Mouse (Mus musculus) retina, postnatal 1 day (tissue): ENCODE data around the gene Rab22a.

Experiments used
- DNase-seq: peaks from one replicate; pipeline ENCODE4 v3.0.0-alpha.2; 2012

Rab22a gene

DNA sequence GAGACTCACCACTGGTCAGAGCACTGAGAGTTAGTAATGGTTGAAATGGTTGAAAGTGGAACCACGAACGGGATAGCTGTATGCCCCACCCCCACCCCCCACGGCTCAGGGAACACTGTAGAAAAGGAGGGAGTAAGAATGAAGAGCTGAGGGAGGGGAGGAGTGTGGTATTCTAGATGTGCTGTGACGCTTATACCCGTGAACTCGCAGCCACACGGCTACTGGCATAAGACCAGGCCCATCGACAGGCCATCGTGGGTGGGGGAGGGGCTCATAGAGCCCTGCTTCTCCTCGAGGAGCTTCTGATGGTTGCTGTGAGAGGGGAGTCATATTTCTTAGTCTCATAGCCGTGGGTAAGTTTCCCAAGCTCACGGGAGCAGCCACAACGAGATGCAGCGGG lies 64.8 kb downstream of the Rab22a start:
- DNase-seq, result peak; percentile 58

DNA sequence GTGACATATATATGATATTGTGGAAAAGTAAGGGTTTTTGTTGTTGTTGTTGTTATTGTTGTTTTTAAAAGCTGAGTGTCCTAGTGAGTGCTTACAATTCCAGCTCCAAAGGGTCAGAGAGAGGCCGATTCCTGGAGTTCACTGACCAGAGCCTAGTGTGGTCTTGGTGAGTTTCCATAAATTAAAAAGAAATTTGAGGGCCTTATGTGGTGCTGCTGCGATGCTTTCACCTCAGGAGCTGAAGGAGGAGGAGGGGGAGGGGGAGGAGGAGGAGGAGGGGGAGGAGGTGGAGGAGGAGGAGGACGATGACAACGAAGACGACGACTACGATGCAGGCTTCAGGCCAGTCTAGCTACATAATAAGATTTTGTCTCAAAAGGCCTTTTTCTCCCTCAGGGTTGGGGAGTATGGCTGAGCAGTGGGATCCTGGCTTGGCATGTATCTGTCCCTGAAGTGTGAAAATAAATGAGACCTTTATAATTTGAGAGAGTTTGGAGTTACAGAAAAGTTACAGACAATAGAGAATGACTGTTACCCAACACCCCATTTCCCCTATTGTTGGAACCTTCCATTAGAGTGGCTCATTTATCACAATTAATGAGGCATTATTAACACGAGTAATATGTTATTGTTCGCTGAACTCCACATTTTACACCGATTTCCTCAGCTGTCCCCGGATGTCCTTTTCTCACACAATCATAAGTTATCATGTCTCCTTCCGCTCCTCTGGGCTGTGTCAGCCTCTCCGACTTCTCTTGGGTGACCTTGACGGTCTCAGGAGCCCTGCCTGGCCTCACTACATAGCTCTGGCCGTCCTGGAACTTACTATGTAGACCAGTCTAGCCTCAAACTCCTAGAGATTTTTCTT lies 65.6 kb downstream of the Rab22a start:
- DNase-seq, result peak; percentile 84

DNA sequence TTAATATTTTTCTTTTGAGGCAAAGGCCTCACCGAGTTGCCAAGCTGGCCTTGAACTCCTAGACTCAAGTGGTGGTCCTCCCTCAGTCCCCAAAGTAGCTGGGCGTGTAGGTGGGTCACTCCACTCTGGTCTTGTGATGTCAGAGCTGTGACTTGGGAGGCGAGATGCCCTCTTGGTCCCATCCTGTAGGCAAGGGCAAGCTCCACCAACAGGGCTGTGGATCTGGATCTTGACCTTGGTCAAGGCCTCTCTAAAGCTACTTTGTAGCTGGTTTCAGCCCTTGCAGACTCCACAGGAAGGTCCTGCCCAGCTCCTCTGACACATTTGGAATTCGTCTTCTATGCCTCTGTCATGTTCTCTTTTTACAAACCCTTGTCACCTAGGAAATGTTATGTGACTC lies 66.3 kb downstream of the Rab22a start:
- DNase-seq, result no peak

DNA sequence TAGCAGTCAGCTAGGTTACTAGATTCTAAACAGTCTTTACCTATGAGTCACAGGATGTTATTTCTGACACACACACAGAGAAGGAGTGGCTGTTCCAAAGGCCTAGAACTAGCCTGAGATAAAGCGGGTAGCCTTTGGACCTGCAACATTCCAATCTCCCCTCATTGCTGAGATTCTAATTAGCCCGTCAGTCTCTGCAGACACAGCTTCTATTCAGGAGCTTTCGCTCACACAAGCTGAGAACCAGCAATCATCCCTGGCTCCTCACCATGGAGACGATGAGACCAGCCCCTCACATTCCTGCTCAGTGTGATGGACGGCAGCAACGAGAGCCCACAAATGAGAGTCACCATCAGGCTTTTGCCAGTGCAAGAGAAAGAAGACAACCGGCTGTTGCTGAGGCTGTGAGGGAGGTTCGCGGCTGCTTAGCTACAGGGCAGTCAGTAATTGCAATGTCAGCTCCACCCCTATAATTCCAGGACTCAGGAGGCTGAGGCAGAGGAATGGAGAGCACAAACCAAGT lies 70.9 kb downstream of the Rab22a start:
- DNase-seq, result peak; percentile 81

DNA sequence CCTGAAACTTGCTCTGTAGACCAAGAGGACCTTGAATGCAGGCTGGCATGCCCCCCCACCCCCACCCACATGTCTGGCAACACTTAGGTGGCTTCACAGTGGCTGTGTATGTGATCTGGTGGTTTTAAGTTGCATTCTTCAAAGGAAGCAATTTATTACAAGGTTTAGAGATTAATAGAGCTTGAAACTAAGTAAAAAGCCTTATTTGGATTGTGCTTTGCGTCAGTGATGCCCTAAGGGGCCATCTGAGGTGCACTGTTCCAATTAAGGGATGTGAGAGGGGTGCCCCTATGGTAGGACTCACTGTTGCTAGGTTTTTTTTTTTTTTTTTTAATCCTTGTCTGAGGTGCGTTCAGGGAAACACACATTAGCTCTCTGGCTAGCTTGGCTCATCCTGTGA lies 74.9 kb downstream of the Rab22a start:
- no peak for DNase-seq

DNA sequence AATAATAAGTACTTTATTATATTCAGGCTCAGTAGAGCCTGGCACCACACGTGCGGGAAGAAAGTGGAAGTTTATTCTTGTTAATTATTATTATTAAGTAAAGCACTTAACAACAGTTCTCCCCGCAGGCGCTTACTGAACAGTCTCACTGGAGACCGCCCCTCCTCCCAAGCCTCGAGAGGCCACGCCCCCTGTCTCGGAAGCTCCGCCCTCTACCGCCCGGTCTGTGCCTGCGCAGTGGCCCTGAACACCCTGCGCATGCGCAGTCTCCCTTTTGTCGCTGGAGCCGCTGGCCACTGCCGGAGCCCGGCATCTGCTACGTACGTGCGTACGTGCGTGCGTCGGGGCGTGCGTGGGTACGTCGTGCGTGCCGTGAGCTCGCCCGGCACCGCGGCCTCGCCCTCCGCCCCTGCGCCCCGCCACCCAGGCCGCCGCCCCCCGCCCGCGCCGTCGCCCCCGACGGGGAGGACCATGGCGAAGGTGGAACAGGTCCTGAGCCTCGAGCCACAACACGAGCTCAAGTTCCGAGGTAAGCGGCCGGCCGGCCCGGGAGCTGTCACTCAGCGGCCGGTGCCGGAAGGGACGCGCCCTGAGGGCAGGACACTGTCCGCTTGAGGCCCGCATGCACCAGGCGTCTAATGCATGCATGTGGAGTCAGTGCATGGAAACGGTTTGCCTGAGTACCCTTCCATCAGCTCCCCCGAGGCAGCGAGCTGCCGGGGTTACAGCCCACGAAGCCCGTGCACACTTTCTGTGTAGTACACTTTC lies 77.8 kb downstream of the Rab22a start, which contains the start of gene Vapb:
TSS of gene Vapb (plus strand) at position 290 of the 768 bp plus-strand sequence.
- DNase-seq, result peak; percentile 98

DNA sequence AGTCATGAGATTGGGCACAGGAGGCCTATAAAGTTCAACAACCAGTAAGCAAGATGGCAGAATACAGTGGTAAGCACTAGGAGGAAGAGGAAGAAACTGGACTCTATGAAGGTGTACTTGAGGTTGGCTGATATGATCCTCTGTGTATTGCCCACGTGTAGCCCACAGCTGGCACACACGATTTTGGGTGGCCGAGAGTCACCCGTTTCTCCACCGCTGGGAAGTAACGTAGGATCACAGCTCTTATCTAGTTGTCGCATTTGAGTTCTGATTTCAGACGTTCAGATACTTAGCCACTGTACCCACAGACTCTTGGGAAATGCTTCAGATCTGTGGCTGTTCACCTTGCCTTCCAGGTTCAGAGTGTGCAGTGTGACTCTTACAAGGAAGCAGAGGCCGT lies 78.7 kb downstream of the Rab22a start:
- DNase-seq, result no peak

DNA sequence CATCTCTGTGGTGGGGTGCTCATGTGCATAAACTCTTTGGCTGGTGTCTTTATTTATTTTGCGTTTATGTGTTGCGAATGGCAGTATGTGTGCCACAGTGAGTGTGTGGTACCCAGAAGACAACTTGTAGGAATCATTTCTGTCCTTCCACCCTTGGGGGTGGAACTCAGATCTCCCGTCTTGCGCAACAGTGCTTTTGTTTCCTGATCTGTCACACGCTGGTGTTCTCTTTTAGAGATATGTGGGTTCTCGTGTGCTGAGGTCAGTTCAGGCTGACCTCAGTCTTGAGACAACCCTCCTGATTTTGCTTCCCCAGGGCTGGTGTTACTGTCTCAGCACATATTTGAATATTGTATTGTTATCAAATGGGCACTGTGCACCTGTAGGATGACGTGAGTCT lies 79.5 kb downstream of the Rab22a start:
- DNase-seq, result no peak

DNA sequence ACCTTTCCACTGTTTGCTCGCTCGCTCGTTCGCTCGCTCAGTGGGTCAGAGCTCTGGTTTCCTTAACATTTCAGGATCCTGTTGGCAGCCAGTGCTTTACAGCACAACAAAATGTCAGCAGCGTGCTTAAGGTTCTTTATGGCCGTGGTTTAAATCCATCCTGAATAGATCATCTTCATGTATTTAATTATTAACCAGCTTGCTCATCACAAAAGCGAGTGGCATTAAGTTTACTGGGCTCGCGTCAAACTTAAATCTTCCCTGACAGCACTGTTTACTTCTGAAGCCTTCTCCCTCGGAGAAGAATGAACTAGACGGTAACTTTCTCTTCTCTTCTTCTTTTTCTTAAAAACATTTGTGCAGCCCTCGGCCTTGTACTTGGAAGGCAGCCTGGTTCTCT lies 82.5 kb downstream of the Rab22a start:
- no peak for DNase-seq

DNA sequence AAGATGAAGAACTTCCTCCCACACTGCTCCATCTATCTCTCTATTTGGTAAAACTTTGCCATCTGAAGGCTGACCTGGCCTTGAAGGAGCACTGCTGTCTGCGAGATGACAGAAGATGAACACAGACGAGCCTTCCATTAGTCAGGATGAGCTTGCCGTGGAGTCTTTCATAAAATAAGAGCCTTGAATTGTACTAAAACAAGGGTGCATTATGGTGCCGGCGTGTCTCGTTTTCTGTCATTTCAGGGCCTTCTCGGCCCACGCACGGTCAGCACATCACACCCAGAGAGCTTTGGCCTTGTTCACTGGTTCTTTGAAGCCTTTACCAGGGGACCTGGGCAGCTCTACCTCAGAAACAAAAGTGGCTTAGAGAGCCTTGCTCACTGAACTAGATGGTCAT lies 83.2 kb downstream of the Rab22a start:
- DNase-seq, result no peak

DNA sequence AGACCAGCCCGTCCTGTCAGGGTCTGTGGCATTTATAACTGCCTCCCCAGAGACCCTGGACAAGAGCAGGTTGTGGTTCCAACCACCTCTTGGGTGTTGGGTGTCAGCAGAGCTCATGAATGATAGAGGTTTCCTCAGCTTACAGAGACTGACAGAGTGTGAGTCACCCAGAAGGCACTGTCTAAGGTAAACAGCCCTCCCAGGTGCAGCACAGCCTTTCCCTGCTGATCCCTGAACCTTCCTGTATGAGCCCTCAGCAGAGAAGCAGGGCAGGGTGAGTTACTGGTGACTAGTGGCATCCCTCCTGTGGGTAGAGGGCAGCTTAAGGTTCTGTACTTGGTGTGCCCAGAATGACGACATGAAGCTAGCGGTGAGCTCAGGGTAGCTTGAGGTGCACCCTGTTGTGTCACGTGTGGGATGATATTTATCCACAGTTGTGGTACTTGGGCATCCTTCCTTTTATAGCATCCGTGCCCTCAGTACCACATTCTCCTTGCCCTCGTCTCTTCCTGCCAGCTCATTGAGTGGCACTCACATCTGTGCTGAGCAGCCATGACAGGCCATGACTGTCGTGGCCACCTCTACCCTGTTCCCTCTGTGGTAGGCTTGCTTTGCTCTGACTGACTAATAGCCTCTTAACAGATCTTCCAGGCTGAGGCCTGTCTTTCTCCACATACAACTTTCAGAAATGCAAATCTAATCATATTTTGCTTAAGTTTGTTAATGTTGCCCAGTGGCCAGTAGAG lies 84.7 kb downstream of the Rab22a start:
- DNase-seq, result no peak

DNA sequence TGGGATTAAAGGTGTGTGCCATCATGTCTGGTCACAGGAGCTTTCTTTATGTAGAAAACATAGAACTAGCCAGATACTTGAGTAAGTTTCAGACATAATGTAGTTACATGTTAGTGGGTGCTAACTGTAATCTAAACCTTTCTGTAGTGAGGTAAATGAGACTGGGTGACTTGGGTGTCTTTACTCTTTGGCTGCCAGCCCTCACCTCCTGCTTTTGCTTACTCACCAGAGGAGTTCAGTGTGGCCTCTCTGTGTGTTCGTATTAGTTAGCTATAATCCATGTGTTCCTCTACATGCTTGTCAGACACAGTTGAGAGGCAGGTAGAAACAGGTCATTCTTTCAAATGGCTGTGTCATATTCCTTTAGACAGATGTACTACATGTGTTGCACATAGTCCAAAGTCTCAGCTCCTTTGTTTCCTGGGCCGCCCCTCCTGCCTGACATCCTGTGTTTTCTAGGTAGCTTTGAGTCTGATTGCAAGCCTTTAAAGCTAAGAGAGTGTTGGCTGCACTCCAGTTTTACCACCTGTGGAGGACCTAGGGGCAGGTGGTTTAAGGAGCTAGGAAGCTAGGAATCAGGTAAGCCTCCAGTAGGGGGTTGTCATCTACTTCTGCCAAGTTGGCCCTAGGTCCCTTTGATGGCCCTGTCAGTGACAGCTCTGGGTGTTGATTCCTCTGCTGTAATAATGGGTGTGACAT lies 89.5 kb downstream of the Rab22a start:
- no peak for DNase-seq

DNA sequence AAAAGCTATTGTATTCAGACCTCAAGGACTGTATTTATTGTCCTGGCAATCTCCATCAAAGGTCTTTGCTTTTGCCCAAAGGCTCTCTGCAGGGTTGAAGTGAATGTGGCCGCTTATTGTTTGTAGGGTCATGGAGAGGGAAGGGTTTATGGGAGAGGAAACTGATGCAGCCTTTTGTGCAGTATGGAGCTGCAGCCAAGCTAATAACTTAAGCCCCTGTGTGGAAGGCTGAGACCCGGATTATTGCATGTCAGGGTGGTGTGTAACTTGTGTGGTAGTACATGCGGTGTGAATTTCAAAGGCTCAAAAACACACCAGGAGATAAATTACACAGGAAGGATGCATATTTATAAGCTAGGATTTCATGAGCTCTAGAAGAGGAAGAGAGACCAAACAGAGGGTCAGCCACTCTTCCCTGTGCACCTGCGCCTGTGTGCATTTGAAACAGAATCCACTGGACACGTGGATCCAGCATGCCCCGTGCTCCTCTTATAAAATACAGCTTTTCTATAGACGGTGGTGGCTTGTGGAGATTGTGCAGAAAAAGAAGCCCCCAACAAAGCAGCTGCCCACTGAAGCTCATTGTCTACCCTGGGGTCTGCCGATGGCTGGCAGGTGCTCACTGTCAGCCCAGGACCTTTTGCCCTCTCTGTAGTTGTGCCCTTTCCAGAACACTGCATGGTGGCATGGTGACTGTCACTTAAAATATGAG lies 96.0 kb downstream of the Rab22a start:
- peak; percentile 43 for DNase-seq
